Mouse (Mus musculus) right cerebral cortex, postnatal 36 days (tissue): ENCODE data around the gene Hoxb3.

Experiments
- DNase-seq, 2 experiments: peaks; one replicate each; pipeline ENCODE4 v3.0.0; 2022; ENCODE audit warnings: low spot score in 2 of 2, mixed read lengths in 1 of 2

The Hoxb3 gene

GRCm38 (mm10) chr11:96352691-96353521, 29.8 kb downstream of the Hoxb3 start:
- no peak for DNase-seq

- no peak for DNase-seq
Observed at GRCm38 (mm10) chr11:96353522-96353841, 30.4 kb downstream of the Hoxb3 start.

DNA sequence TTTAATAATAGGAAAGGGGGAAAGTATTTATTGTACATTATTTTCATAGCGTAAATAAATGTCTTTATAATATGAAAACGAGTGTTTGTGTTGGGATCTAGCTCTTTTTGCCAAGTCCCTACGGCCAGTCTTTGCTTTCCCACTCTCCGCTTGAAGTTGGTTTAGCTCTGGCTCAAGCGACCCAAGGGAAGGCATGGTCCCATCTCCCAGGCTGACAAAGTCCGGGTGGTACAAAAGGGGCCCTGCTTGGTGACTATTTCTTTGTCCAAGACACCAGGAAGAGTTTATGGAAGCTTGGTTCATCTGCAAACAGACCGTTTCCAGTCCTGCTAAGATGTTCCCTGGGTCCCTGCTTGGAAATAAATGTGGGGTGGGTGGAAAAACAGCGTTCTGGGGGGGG, 30.8 kb downstream of the Hoxb3 start:
- no peak for DNase-seq

GRCm38 (mm10) chr11:96354376-96354775, 31.2 kb downstream of the Hoxb3 start:
- DNase-seq = no peak

DNA sequence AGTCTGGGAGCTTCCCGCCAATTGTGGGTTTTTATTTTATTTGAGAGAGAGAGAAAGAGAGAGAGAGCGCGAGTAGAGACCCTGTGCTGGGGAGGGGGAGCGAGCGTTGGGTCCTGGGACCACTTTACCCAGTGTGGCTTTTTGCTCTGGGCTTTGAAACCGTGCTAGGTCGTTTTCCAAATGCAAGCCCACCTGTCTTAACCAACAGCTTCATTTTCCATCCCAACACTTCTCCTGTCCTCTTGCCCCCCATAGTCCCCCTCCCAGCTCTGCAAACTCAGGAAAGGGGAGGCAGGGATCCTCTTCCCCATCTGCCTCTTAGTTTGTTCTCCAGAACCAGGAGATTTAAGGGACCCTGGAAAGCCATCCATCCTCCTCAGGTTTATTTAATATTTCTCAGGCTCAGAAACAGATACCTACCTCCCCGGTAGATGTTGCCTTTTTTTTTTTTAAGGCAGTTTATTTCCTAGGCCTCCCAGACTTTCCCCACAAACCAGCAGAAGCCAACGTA, 31.7 kb downstream of the Hoxb3 start:
- DNase-seq = no peak

GRCm38 (mm10) chr11:96363807-96364206, 40.7 kb downstream of the Hoxb3 start:
- DNase-seq = no peak

GRCm38 (mm10) chr11:96365441-96366091, 42.4 kb downstream of the Hoxb3 start, which contains the start of gene Hoxb1:
Hoxb1 (plus strand) TSS chr11:96365752.
- no peak for DNase-seq

DNA sequence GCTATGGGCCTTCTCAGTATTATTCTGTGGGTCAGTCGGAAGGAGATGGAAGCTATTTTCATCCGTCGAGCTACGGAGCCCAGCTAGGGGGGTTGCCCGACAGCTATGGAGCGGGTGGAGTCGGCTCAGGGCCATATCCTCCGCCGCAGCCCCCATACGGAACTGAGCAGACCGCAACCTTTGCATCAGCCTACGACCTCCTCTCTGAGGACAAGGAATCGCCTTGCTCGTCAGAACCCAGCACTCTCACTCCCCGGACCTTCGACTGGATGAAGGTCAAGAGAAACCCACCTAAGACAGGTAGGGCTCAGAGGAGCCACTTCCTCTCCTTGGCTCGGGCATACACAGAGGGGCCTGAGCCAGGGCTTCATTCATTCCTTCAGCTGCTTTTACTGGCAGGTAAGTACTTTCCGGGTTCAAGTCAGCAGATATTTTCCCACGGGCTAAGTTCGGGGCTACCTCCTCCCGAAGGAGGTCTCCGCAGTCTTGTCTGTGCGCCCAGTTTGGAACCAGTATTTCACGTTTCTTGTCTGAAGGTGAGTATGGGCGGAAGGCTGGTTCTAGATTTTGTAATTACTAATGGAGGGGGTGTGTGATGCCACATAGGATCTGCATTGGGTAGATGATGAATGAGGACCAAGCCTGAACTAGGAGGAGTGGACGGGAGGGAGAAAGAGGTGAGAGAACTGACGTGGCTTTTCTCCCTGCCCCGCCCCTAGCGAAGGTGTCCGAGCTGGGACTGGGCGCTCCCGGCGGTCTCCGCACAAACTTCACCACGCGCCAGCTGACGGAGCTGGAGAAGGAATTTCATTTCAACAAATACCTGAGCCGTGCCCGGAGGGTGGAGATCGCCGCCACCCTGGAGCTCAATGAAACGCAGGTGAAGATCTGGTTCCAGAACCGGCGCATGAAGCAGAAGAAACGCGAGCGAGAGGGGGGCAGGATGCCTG, 43.2 kb downstream of the Hoxb3 start:
- no peak for DNase-seq

DNA sequence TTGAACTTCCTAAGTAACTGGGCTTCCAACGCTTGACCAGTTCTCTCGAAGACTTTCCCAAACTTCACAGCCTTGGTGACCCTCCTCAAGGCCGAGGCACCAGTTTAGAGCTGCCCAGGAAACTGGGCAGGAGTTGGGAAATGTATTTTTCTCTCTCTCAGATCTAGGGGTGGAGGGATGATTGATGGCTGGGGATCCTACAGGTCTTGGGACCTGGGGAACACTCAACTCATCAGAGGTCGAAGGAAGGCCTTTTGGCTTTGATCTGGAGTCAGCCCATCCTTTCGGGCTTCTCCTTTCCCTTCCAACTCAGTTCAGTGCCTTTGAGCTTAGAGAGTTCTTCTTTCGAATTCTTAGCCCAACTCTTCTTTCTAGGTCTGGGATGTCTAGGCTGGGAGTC, 44.0 kb downstream of the Hoxb3 start:
- no peak for DNase-seq

DNA sequence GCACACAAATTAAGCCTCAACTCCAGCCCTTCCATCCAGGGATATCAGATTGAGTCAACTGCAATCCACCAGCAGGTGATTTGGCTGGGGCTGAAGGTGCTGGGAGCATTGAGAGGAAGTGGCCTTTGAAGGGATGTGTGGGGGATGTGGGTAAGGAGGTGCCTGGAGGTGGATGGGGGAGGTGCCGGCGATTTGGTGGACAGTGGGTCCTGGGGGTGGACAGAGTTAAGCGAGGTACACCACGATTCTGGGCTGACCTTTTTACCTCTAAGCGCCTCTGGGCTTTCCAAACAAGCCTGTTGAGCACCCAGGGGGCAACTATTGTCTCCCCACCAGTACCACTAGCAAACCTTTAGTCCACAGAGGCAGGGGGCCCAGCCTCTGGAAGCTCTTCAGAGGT, 45.6 kb downstream of the Hoxb3 start:
- no peak for DNase-seq

GRCm38 (mm10) chr11:96369140-96369539, 46.0 kb downstream of the Hoxb3 start:
- no peak for DNase-seq

DNA sequence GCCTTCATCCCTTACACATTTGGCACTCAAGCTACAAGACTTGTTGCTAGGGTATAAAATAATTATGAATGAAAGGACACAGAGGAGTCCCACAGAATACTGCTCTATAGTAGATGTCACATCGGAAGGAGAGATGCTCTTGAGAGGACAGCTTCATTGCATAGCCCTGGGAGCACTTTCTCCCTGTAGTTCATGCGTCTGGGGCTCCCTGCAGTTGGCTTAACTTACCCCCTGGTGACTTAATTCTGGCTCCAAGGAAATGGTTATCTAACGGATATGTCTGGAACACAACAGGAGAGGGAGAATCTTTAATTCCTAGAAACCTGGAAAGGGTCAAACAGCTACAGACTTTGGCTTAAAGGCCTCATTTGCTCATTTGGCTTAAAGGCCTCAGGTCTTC, 48.6 kb downstream of the Hoxb3 start:
- DNase-seq = no peak

DNA sequence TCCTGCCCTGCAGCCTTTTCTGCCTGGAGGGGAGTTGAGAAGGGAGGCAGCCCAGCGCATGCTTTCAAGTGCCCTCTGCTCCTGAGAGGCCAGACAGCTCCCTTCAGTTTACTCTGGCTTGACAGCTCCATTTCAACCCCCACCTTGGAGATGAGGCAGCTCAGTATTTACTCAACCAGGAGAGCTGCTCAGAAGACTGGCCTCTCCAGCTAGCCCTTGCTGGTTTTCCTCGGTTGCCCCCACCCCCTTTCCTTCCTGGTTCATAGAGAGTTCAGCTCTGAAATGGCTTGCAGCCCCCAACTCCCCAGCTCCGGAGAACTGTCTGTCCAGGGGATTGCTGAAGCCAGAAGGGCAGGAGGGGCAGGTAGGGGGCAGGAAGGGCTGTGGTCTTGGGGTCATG, 49.4 kb downstream of the Hoxb3 start:
- no peak for DNase-seq

GRCm38 (mm10) chr11:96374810-96375209, 51.7 kb downstream of the Hoxb3 start:
- DNase-seq = no peak

DNA sequence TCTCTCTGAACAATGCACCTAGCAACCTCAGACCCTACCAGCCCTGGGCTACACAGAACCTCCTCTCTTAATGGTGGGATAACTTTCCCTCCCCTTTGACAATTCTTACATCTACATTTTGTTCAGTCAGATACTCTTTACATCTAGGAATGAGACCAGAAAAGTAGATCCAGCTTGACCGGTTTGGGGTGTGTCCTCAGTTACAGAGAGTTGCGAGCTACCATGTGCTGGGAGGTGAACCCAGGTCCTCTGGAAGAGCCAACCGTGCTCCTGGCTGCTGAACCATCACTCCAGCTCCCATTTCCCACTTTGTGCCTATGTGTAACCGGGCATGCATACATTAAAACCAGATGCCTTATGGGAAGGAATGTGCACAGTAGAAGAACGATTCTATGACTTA, 60.3 kb downstream of the Hoxb3 start:
- DNase-seq = no peak

GRCm38 (mm10) chr11:96387635-96388034, 64.5 kb downstream of the Hoxb3 start:
- no peak for DNase-seq

- no peak for DNase-seq
Observed at GRCm38 (mm10) chr11:96396772-96397626, 73.9 kb downstream of the Hoxb3 start.
